Mouse (Mus musculus) thymus, adult 2 months (tissue): ENCODE data around the gene Ripor3.

ENCODE experiments used
- CTCF ChIP-seq: fragments of 200-500 bp; IDR thresholded peaks from 2 replicates; pipeline ENCODE4 v1.5.1; 2012; ENCODE audit warnings: mild to moderate bottlenecking, control low read depth, low read length, moderate library complexity, borderline replicate concordance; ENCODE audit not compliant: control insufficient read depth, poor library complexity, insufficient read depth; ENCODE audit errors: extremely low read depth
- POLR2A ChIP-seq: fragments of 200-500 bp; IDR thresholded peaks from 2 replicates; pipeline ENCODE4 v1.6.1; 2012; ENCODE audit warnings: mild to moderate bottlenecking, low read length, control low read depth, moderate library complexity; ENCODE audit not compliant: control insufficient read depth, poor library complexity, insufficient read depth; ENCODE audit errors: extremely low read depth

- TF ChIP-seq CTCF (no peak), POLR2A (no peak)
Measured at GRCm38 (mm10) chr2:167989310-167989709, 21.1 kb downstream of the Ripor3 start.
